Mouse (Mus musculus) lung, postnatal 0 days (tissue): Measurements from ENCODE around the gene Bckdhb.

ENCODE experiments used
- CTCF ChIP-seq: IDR thresholded peaks from 2 replicates; pipeline ENCODE4 v1.5.1; 2016; ENCODE audit warnings: antibody characterized with exemption, mild to moderate bottlenecking
- EP300 ChIP-seq: IDR thresholded peaks from 2 replicates; pipeline ENCODE4 v1.6.1; 2016; ENCODE audit warnings: antibody characterized with exemption, mild to moderate bottlenecking, control low read depth

DNA sequence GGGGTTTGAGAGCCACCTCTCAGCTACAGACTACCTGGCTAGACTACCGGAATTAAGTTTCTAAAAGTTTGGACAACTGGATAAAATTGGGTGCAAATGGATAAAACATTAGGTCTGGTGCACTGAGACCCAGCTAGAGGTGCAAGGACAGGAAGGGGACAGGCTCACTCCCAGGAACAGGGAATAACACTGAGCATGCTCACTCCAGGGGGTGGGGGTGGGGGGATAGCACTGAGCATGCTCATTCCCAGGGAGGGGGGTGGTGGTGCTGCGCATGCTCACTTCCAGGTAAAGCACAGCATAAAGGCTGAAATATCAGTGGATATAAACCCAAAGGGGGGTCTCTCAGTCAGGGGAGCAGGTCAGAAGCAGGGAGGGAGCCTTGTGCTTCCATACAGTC lies 120.7 kb downstream of the Bckdhb start:
- TF ChIP-seq CTCF (no peak), EP300 (no peak)
